Comparison of ENCODE assay signal across 9 mouse cellular contexts in genomic region chr5:123499717-123500116, GRCm38 (mm10). TPM values are rescaled to one million over a fixed set of nuclear protein-coding genes. Genes with fewer than 3 reads are reported as not detected.
DNase-seq lines count a peak whose midpoint lies in the region; ATAC-seq and TF ChIP-seq lines count a peak whose summit lies in the region.
"Had no signal": no experiment of that assay in that cellular context is flagged by ENCODE, and none has a peak within 500 bp of the region (broad histone marks: within the 10 kb centered on the region; RNA-seq: fewer than 3 reads in every experiment).

No protein-coding gene starts in this region.

- 38% methylated on average over 4 of the region's 4 CpGs for WGBS in kidney, postnatal 0 days
- WGBS in kidney, embryonic 14.5 days = 49% methylated on average over 4 of the region's 4 CpGs

- TF ChIP-seq RAD21 in CH12.LX (IDR thresholded peaks at IDR 0.05; ENCODE audit: low read depth, low read length) = peak; percentile 90

- no peak for ATAC-seq in kidney, postnatal 0 days (replicated peaks; ENCODE audit: low FRiP score, low read depth)
- no peak for ATAC-seq in kidney, embryonic 14.5 days (ENCODE audit: low FRiP score, low TSS enrichment)
- ATAC-seq in megakaryocyte-erythroid progenitor cell, adult 5-6 weeks (replicated peaks; ENCODE audit: low FRiP score, low TSS enrichment, poor library complexity, severe bottlenecking) = 0 out of 2 replicates have a peak, but pooled peaks have one; percentile 47

- TF ChIP-seq POLR2A in CH12.LX (IDR thresholded peaks at IDR 0.05; ENCODE audit: low read depth, low read length) = no peak

- in situ Hi-C loops in CH12.LX (cut with MboI; ENCODE audit: low pct_ligation_motif_present, low pct_unique_long_range_greater_than_20kb, low sequenced_read_pairs) = loop anchor here (5.0 to 10.0 kb wide), 2 partner anchors 57 to 115 kb away; no protein-coding TSS in a partner anchor

- H3K36me3 ChIP-seq in kidney, postnatal 0 days (ENCODE audit: insufficient read depth, low read length) = no peaks in the 10 kb centered on the region
- H3K36me3 ChIP-seq in kidney, embryonic 14.5 days (ENCODE audit: control insufficient read depth, insufficient read depth, low read length) = no peaks in the 10 kb centered on the region
- H3K36me3 ChIP-seq in CH12.LX (replicated peaks in 1 of 2; ENCODE audit: control insufficient read depth in 1 of 2, insufficient read depth in 1 of 2, low read length in 1 of 2) = no peaks in the 10 kb centered on the region
- H3K36me3 ChIP-seq: embryonic facial prominence, embryonic 13.5 days had no signal

- no peaks in the 10 kb centered on the region for H3K9me3 ChIP-seq in kidney, postnatal 0 days (replicated peaks; ENCODE audit: low read length)
- no peaks in the 10 kb centered on the region for H3K9me3 ChIP-seq in kidney, embryonic 14.5 days (ENCODE audit: control insufficient read depth, low read length)
- H3K9me3 ChIP-seq in CH12.LX (replicated peaks; ENCODE audit: low read length) = no peaks in the 10 kb centered on the region
- H3K9me3 ChIP-seq: embryonic facial prominence, embryonic 13.5 days had no signal

- H3K9ac ChIP-seq in kidney, postnatal 0 days (ENCODE audit: low read depth, low read length) = no peak overlapping the region
- no peak overlapping the region for H3K9ac ChIP-seq in kidney, embryonic 14.5 days (ENCODE audit: low read depth, low read length)
- H3K9ac ChIP-seq in CH12.LX (ENCODE audit: insufficient read depth, low read depth) = no peak overlapping the region
- H3K9ac ChIP-seq: embryonic facial prominence, embryonic 13.5 days had no signal

- no peaks in the 10 kb centered on the region for H3K27me3 ChIP-seq in kidney, postnatal 0 days (ENCODE audit: insufficient read depth, low read length)
- peaks cover 3% of the 10 kb centered on the region; the same call in 1 of the 2 replicates for H3K27me3 ChIP-seq in kidney, embryonic 14.5 days (ENCODE audit: control insufficient read depth, insufficient read depth, low read length)
- peaks cover 7% of the 10 kb centered on the region for H3K27me3 ChIP-seq in CH12.LX (replicated peaks)

- no peak overlapping the region for H3K4me3 ChIP-seq in kidney, postnatal 0 days (replicated peaks; ENCODE audit: low read depth, low read length)
- H3K4me3 ChIP-seq in kidney, embryonic 14.5 days (ENCODE audit: low read length) = no peak overlapping the region
- H3K4me3 ChIP-seq in CH12.LX (replicated peaks in 1 of 3; ENCODE audit: low read depth in 2 of 3, low read length in 2 of 3, poor library complexity in 1 of 3) = no peak overlapping the region
- H3K4me3 ChIP-seq: embryonic facial prominence, embryonic 13.5 days had no signal

- no peak overlapping the region for H3K4me2 ChIP-seq in kidney, postnatal 0 days (ENCODE audit: low read length)
- H3K4me2 ChIP-seq in kidney, embryonic 14.5 days (replicated peaks; ENCODE audit: low read depth, low read length) = no peak overlapping the region
- H3K4me2 ChIP-seq in CH12.LX (ENCODE audit: insufficient read depth, low read depth, poor library complexity, severe bottlenecking) = no peak overlapping the region
- H3K4me2 ChIP-seq: embryonic facial prominence, embryonic 13.5 days had no signal

- dilution Hi-C loops in CH12.LX (cut with MboI; ENCODE audit: extremely low pct_ligation_motif_present, extremely low pct_unique_long_range_greater_than_20kb, low sequenced_read_pairs) = no loop called here

- no peaks in the 10 kb centered on the region for H3K4me1 ChIP-seq in kidney, postnatal 0 days (replicated peaks; ENCODE audit: insufficient read depth, low read length)
- H3K4me1 ChIP-seq in kidney, embryonic 14.5 days (ENCODE audit: control insufficient read depth, insufficient read depth, low read length) = no peaks in the 10 kb centered on the region
- H3K4me1 ChIP-seq in CH12.LX (ENCODE audit: control insufficient read depth in 1 of 2, insufficient read depth in 2 of 2) = peaks cover 13 to 22% of the 10 kb centered on the region in 2 experiments

- TF ChIP-seq CTCF in kidney, postnatal 0 days (IDR thresholded peaks at IDR 0.05; ENCODE audit: low read depth) = peak; percentile 68
- TF ChIP-seq CTCF in CH12.LX (conservative IDR thresholded peaks at IDR 0.05 in 1 of 2, IDR thresholded peaks at IDR 0.05 in 1 of 2; ENCODE audit: low read depth in 2 of 2, low read length in 2 of 2) = peak in 1 of 2 experiments; percentile 94; a peak in 2 of 4 replicates

- H3K27ac ChIP-seq in kidney, postnatal 0 days = no peak overlapping the region
- H3K27ac ChIP-seq in kidney, embryonic 14.5 days (ENCODE audit: low read depth, low read length) = no peak overlapping the region
- H3K27ac ChIP-seq in CH12.LX (ENCODE audit: insufficient read depth, low read depth) = no peak overlapping the region
- H3K27ac ChIP-seq: embryonic facial prominence, embryonic 13.5 days had no signal

- no peak for TF ChIP-seq EP300 in CH12.LX (IDR thresholded peaks at IDR 0.05; ENCODE audit: low read length)

- DNase-seq in kidney, postnatal 0 days (ENCODE audit: low spot score) = peak; percentile 44
- DNase-seq in CH12.LX (ENCODE audit: extremely low read depth) = peak; percentile 39
- peak; percentile 15 for DNase-seq in T-cell, adult 2 months (ENCODE audit: low spot score)
- peak; percentile 24 for DNase-seq in embryo, embryonic 9.5 days (ENCODE audit: extremely low spot score)
- DNase-seq in urinary bladder, adult 2 months (ENCODE audit: low spot score) = no peak

- no peaks in the 10 kb centered on the region for H3K79me2 ChIP-seq in CH12.LX (replicated peaks; ENCODE audit: control insufficient read depth, extremely low read depth, insufficient read depth, poor library complexity, severe bottlenecking)

TF ChIP-seq in CH12.LX, 34 proteins besides CTCF, POLR2A, EP300 and RAD21:
- no peak for TF ChIP-seq POLR2AphosphoS2 (IDR thresholded peaks at IDR 0.05; ENCODE audit: low read depth, low read length)
- TF ChIP-seq KAT2A (IDR thresholded peaks at IDR 0.05; ENCODE audit: insufficient replicate concordance, low read length) = no peak
- TF ChIP-seq SMC3 (IDR thresholded peaks at IDR 0.05; ENCODE audit: low read depth, low read length) = peak; percentile 90
- TF ChIP-seq NELFE (IDR thresholded peaks at IDR 0.05; ENCODE audit: low read depth, low read length) = peak; percentile 16; the same call in 1 of the 2 replicates
- TF ChIP-seq ZC3H11A (IDR thresholded peaks at IDR 0.05; ENCODE audit: low read depth, low read length) = peak; percentile 73

RNA-seq across cellular contexts. Expression of gene Il31, which starts 10.4 kb away (rescaled TPM):
- polyA plus RNA-seq in kidney, postnatal 0 days (2015; fragmentation: Nextera tagmentation; extraction: Ambion mirVana) = not detected in 2 replicates
- not detected in 2 replicates for polyA plus RNA-seq in kidney, embryonic 14.5 days (2014; fragmentation: Nextera tagmentation; extraction: Ambion mirVana)
- total RNA-seq in CH12.LX (2012; rRNA removed) (not detected in 2 replicates), CH12.LX (2014; rRNA removed) (not detected in 2 replicates)
- not detected in 2 replicates for polyA plus RNA-seq in CH12.LX (2012; ENCODE audit: insufficient read length, low read depth)
- not detected in 2 replicates for total RNA-seq in megakaryocyte-erythroid progenitor cell, adult 5-6 weeks (2014; fragmentation: Nextera tagmentation)
- not detected in 2 replicates for total RNA-seq in megakaryocyte-erythroid progenitor cell, adult 5-6 weeks (2017)
- polyA plus RNA-seq in urinary bladder, adult 2 months (2012; rRNA removed) = not detected in 2 replicates
- total RNA-seq: layer of hippocampus, postnatal 25 days had no signal
- polyA plus RNA-seq: embryonic facial prominence, embryonic 13.5 days had no signal

RNA-seq across cellular contexts. Expression of gene B3gnt4, which starts 10.5 kb away (rescaled TPM):
- 0.46 TPM in 1 of 2 replicates, not detected in the other for polyA plus RNA-seq in kidney, postnatal 0 days (2015; fragmentation: Nextera tagmentation; extraction: Ambion mirVana)
- 1.0 TPM in 1 of 2 replicates, not detected in the other for polyA plus RNA-seq in kidney, embryonic 14.5 days (2014; fragmentation: Nextera tagmentation; extraction: Ambion mirVana)
- total RNA-seq in CH12.LX (2012; rRNA removed) (0.17 and 0.30 TPM in 2 replicates), CH12.LX (2014; rRNA removed) (not detected in 2 replicates)
- not detected in 2 replicates for polyA plus RNA-seq in CH12.LX (2012; ENCODE audit: insufficient read length, low read depth)
- total RNA-seq in megakaryocyte-erythroid progenitor cell, adult 5-6 weeks (2014; fragmentation: Nextera tagmentation) = 0.94 TPM in 1 of 2 replicates, not detected in the other
- total RNA-seq in megakaryocyte-erythroid progenitor cell, adult 5-6 weeks (2017) = 0.30 and 0.38 TPM in 2 replicates
- 0.13 and 0.15 TPM in 2 replicates for polyA plus RNA-seq in urinary bladder, adult 2 months (2012; rRNA removed)

RNA-seq across cellular contexts. Expression of gene Lrrc43, which starts 10.6 kb away (rescaled TPM):
- not detected in 2 replicates for polyA plus RNA-seq in kidney, postnatal 0 days (2015; fragmentation: Nextera tagmentation; extraction: Ambion mirVana)
- not detected in 2 replicates for polyA plus RNA-seq in kidney, embryonic 14.5 days (2014; fragmentation: Nextera tagmentation; extraction: Ambion mirVana)
- total RNA-seq in CH12.LX (2012; rRNA removed) = not detected in 2 replicates
- not detected in 2 replicates for total RNA-seq in CH12.LX (2014; rRNA removed)
- polyA plus RNA-seq in CH12.LX (2012; ENCODE audit: insufficient read length, low read depth) = not detected in 2 replicates
- total RNA-seq in megakaryocyte-erythroid progenitor cell, adult 5-6 weeks (2014; fragmentation: Nextera tagmentation) = not detected in 2 replicates
- not detected in 2 replicates for total RNA-seq in megakaryocyte-erythroid progenitor cell, adult 5-6 weeks (2017)
- polyA plus RNA-seq in urinary bladder, adult 2 months (2012; rRNA removed) = not detected in 2 replicates
- polyA plus RNA-seq: embryonic facial prominence, embryonic 13.5 days had no signal

RNA-seq across cellular contexts. Expression of gene Diablo, which starts 24.3 kb away (rescaled TPM):
- 101 and 105 TPM in 2 replicates for polyA plus RNA-seq in kidney, postnatal 0 days (2015; fragmentation: Nextera tagmentation; extraction: Ambion mirVana)
- 113 and 118 TPM in 2 replicates for polyA plus RNA-seq in kidney, embryonic 14.5 days (2014; fragmentation: Nextera tagmentation; extraction: Ambion mirVana)
- total RNA-seq in CH12.LX (2012; rRNA removed) (37.7 and 41.8 TPM in 2 replicates), CH12.LX (2014; rRNA removed) (68.0 and 75.2 TPM in 2 replicates)
- 58.7 and 63.2 TPM in 2 replicates for polyA plus RNA-seq in CH12.LX (2012; ENCODE audit: insufficient read length, low read depth)
- 70.4 and 76.8 TPM in 2 replicates for total RNA-seq in megakaryocyte-erythroid progenitor cell, adult 5-6 weeks (2014; fragmentation: Nextera tagmentation)
- total RNA-seq in megakaryocyte-erythroid progenitor cell, adult 5-6 weeks (2017) = 49.8 and 71.1 TPM in 2 replicates
- polyA plus RNA-seq in urinary bladder, adult 2 months (2012; rRNA removed) = 71.7 and 83.8 TPM in 2 replicates

RNA-seq across cellular contexts. Expression of gene Gm49027, which starts 25.6 kb away (rescaled TPM):
- polyA plus RNA-seq in kidney, postnatal 0 days (2015; fragmentation: Nextera tagmentation; extraction: Ambion mirVana) = 0.34 TPM in 1 of 2 replicates, not detected in the other
- 0.34 and 0.49 TPM in 2 replicates for polyA plus RNA-seq in kidney, embryonic 14.5 days (2014; fragmentation: Nextera tagmentation; extraction: Ambion mirVana)
- total RNA-seq in CH12.LX (2012; rRNA removed) = 0.38 and 0.63 TPM in 2 replicates
- not detected in 2 replicates for total RNA-seq in CH12.LX (2014; rRNA removed)
- polyA plus RNA-seq in CH12.LX (2012; ENCODE audit: insufficient read length, low read depth) = not detected in 2 replicates
- total RNA-seq in megakaryocyte-erythroid progenitor cell, adult 5-6 weeks (2014; fragmentation: Nextera tagmentation) = 4.2 TPM in 1 of 2 replicates, not detected in the other
- 0.23 TPM in 1 of 2 replicates, not detected in the other for total RNA-seq in megakaryocyte-erythroid progenitor cell, adult 5-6 weeks (2017)
- polyA plus RNA-seq in urinary bladder, adult 2 months (2012; rRNA removed) = 0.51 and 1.1 TPM in 2 replicates
